Mouse (Mus musculus) heart, postnatal 14 days (tissue): Measurements from ENCODE around the gene Gm20696. TPM values are rescaled to one million over a fixed set of nuclear protein-coding genes. Genes with fewer than 3 reads are reported as not detected.

Experiments used
- DNase-seq, 2 experiments: peaks; one replicate each; pipeline ENCODE4 v3.0.0; 2021 to 2022
- intact Hi-C: fragments of 180-260 bp; cut with DNase I; formaldehyde crosslinking; loops from one replicate; pipeline ENCODE4 v1.15.1; 2025
- total RNA-seq, 2 experiments: library from RNA; stranded (reverse); gene quantifications; 2 replicates each; pipeline ENCODE4 v1.2.3; 2021

Gm20696 gene
- total RNA-seq, 2 experiments from 2014 or later: 2.3 to 3.2 TPM

DNA sequence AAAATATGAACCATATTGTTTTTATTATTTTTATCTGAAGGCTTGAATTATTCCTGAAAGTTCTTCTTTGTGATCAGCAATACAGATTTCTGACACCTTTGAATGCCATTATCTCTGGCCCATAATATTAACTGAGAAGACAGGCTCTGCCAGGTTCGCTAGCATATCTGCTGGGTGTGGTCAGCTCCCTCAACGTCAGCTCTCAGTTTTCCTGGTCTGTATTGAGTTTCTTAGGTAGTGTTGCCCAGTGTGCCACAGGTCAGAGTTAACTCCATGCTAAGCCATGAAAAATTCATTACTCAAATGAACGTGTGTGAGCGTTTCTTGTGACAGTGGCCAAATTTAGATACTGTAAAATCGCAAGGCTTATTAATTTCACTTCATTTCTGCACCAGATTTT lies 170.5 kb downstream of the Gm20696 start:
- no peak for DNase-seq
- intact Hi-C loops: no loop called here

DNA sequence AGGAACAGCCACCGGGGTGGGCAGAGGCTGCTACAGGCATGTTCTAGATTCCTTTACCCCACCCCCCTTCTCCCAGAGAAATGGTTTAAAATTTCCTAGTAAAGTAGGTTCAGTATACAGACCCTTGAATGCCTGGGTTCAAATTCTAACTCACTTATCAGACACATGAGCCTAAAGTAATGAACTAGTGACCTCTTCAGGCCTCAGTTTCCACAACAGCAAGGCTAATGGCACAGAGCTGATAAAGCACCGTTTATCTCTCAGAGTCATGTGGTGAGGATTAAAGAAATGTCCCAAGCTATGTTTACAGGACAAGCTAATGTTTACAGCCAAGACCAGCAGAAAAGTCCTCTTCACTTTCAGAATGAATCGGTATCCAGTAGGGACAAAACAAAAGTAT lies 173.7 kb downstream of the Gm20696 start:
- intact Hi-C loops: no loop called here
- DNase-seq: no peak

DNA sequence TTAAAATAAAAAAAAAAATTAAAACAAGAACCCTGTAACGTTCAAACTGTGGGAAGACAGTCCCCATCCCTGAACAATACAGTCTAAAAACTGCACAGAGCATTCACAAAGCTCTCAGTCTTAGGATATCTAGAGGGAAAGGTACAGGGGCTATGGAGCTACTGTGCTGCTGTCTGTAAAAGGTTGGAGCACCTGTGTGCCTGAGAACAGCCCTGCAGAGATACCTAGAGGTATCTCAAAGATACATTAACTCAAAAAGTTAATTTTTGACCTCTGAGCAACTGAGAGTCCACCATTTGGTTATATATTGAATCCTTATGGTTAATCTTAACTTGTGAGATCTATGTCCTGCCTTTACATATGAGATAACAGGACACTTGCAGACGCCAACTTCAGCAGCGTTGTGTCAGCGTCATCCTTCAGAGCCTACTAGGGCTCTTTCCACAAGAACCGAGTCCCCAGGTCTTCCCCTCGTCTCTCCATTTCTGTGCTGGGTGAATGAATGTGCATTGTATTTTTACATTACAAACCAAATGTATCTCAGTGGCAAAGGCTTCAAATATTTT lies 174.5 kb downstream of the Gm20696 start:
- intact Hi-C loops: no loop called here
- DNase-seq: no peak

DNA sequence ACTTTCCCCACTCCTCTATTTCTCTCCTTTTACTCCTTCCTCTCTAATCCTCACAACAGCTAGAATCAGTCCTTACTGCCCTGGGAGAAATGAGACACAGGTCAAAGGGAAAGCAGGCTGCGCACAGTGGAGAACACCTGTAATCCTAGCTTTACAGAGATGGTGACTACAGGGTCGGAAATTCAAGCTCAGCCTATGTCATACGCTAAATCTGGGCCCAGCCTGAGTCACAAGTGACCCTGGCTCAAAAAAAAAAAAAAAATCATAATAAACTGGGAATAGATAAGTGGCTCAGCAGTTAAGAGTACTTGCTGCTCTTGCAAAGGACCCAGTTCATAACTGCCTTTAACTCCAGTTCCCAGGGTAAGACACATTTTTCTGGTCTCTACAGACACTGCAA lies 175.5 kb downstream of the Gm20696 start:
- intact Hi-C loops: no loop called here
- DNase-seq: no peak

DNA sequence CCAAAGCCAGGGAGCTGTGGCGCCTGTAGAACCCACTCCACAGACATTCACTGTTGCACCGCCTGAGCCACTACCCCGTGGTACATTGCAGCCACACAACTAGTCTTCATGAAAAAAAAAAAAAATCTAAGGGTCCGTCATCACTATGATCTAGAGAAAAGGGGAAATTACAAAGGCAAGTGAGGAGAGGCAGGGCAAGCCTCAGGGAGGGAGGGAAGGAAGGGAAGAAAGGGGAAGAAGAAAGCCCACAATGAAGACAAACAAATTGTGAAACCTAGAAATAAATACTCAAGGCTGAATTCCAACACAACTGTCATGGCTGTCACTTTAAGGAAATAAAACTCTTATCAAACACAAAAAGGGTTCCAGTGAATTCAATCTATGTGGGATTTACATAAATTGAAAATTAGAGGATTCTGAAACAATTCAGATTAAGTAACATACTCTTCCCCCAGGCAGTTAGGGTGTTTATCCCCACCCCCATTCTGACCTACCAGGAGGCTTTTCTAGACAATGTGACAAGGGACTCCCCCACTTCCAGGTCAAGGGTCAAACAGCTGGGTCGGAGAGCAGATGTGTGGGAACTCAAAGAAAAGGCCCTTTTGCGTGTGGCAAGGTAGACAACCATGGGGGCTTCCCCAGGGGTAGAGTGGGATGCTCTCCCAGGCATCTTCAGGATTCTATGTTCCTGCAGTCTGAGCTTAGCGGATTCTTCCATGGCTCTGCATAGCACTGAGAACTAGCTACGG lies 176.5 kb downstream of the Gm20696 start:
- no peak for DNase-seq
- intact Hi-C loops: no loop called here

DNA sequence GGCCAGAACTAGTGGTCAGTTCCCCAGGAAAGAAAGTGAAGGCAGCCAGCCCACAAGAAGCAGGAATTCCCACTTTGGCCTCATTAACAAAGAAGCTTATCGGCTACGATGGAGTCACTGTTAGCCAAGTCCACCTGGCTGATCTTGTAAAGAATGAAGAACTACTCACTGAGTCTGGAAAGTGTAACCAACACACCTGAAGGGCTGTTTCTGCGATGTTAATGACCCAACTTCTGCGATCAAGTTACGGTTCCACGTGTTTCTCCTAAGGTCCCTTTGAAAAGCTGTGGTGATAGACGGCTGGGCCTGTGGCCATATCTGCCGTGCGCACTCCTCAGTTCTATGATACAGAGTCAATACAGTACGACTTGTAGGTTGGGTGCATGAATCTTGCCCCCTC lies 177.2 kb downstream of the Gm20696 start:
- intact Hi-C loops: no loop called here
- DNase-seq: no peak

DNA sequence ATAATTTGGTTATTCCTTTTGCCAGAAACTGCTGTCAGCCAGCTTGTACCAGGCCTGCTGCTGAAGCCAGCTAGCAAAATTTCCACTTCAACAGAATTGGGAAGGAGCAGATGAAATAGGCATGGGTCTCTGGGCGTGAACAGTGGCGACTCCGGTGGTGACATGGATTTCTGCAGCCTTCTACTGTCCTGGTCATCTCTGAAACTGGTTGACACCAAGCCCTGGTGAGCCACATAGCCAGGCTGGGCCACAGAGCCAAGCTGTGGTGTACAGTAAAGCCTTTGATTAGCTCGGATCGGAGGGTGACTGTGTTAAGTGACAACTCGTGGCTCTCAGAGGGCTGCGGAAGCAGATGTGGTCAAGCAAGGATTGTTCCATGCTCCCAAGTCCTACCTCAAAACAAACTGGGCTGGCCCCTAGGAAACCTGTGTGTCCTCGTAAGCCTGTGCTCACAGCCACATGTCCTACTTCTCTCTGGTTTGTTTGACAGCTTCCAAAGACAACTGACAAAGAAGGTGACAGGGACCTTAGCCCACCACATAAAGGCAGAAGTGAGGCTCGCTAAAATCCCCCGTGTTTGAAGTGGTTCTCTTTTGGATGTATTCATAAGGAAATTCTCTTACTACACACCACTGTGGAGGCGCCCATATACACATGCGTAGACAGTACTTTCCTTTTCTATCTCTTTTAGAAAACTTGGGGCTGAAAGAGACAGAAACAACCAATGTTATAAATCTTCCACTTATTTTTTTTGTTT lies 180.5 kb downstream of the Gm20696 start:
- intact Hi-C loops: loop anchor here (2.0 kb wide), 1 partner anchor 35 kb away; no protein-coding TSS in a partner anchor
- peak in 1 of 2 experiments; percentile 42 for DNase-seq

DNA sequence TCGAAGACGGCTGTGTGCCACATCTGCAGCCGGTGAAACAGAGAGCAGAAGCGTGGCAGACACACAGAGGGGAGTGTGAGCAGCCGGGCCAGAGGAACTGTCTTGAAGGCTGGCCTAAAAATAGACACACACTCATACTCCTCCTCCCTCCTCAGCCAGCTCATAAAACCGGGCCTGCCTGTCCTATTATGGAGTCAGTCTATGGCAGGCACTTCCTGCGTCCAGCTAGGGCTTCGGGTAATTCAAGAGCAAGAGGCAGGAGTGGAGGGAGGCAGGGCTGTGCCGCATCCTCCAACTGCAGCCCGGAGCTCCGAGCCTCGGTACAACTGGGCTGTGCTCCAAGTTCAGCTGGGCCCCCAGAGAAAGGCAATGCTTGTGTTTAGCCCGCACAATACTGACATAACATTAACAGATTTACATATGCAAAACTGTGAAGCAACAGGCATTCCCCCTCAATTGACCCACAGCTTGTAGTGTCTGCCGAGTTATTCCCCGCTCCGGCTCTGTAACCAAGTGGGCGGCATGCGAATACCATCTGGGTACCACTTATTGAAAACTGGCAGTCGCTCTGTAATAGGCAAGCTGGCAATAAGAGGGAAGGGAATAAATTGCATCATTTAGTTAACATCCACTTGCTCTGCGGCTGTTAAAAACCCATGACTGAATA lies 181.2 kb downstream of the Gm20696 start:
- DNase-seq: peak; percentile 72 to 74
- intact Hi-C loops: loop anchor here (2.0 kb wide), 1 partner anchor 35 kb away; no protein-coding TSS in a partner anchor

DNA sequence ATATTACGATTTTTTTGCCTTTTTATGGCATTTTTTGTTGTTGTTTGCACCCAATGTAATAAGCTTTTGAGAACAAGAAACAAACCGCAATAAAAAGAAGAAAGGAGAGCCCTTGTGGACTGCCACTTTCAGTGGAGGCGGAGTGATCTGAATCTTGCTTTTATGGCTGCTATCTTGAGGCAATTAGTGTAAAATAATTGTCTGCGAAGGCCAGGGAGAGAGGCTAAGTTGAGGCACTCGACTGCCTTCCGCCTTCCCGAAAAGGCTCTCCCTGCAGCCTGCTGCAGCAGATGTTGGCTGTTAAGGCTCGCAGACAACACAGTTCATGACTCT lies 181.7 kb downstream of the Gm20696 start:
- no peak for DNase-seq
- intact Hi-C loops: loop anchor here (2.0 kb wide), 1 partner anchor 36 kb away; no protein-coding TSS in a partner anchor

DNA sequence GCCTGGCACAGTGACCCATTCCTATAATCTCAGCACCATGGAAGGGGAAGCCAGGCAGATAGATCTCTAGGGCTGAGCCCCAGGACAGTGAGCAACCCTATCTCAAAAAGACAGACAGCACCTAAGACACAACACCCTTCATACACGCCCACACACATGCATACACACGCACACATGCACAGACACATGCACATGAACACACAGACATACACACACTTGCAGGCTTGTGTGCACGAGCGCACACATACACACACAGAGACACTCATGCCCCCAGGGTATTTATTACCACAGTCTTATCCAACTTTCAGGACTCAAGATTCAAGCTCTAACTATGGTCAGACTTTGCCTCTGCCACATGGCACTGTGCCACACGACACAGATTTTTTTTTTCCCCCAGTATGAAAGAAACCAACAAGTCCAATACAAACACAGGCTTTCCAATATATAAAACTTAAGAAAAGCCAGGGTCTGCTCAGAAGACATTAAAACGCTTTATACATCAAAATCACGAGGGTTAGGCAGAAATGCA lies 182.3 kb downstream of the Gm20696 start:
- DNase-seq: no peak
- intact Hi-C loops: loop anchor here (2.0 kb wide), 1 partner anchor 37 kb away; no protein-coding TSS in a partner anchor

DNA sequence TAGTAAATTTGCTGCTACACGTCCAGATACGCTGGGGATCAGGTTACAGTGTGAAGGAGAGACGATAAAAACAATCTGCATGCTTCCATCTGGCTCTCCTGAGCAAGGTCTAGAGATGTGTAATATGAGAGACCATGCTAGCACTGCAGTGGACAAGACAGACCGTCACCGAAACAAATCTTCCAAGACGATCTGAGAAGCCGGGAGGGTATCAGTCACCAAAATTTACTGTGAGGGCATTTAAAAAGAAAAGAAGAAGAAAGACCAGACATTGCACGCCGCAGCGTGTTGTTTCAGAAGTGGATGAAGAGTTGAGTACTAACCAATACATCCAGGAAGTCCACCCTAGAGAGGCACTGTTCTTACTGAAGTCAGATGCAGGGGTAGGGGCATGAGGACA lies 183.0 kb downstream of the Gm20696 start:
- intact Hi-C loops: no loop called here
- no peak for DNase-seq

DNA sequence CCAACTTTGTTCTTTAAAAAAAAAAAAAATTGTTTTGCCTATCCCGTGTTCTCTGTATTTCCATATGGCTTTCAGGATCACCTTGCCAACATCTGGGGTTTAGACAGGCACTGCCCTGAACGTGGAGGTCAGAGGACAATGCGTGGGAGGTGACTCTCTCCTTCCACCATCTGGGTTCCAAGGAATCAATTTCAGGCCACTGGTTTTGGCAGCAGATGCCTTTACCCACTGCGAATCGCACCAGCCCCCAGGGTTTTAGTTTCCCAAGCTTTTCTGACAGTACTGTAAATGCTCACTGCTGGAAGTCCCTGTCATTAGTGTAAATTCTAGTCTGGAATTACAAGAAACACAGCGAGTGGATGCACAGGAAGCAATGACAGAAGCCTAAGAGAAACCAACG lies 185.0 kb downstream of the Gm20696 start:
- intact Hi-C loops: no loop called here
- no peak for DNase-seq

DNA sequence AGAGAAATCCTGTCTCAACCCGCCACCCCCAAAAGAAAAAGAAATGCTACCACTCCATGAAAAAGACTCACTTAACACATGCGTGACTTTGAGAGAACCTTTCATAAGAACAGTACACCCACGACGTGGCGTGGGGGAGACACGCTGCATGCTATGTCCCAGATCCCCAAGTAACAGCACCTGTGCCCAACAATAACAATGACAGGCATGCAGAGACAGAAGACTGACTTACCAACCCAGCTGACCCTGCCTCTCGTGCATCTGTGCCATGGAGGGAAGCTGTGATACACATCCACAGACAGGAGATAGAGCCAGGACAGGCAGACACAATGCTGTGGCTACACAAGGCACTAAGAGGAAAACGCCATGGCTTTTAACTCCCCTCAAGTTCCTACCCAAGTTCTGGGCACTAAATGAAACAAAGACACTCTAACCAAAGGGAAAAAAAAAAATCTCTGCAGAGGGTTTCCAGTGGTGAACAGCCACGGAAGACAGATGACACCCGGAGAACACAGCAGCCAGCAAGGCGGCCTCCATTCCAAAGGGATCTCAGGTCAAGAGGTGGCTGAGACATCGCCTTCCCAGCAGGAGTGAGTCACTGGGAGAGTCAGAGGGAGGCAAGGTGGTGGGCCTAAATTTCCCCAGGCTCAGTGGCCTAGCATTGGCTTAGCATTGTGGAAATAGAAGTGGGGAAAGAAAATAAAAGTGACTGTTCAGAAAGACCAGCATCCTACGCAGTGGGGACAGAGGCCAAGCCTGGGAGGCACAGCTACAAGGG lies 187.5 kb downstream of the Gm20696 start:
- DNase-seq: no peak
- intact Hi-C loops: no loop called here

DNA sequence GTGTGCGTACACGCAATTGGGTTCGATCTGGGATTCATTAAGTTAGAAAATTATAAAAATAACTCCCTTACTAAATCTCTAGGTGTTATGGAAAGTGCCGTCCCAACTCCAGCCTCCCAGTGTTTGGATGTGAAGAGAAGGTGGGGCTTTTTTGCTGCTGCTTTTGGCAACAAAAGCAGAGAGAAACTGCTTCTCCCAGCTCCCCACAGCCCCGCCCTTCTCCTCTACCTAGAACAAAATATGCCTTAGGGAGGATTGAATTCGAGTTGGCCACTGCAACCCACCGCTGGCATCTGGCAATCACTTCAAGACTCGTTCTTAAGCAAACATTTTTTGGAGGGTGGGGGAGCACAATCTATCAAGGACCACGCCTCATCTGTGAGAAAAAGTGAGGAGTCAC lies 191.6 kb downstream of the Gm20696 start:
- no peak for DNase-seq
- intact Hi-C loops: no loop called here

DNA sequence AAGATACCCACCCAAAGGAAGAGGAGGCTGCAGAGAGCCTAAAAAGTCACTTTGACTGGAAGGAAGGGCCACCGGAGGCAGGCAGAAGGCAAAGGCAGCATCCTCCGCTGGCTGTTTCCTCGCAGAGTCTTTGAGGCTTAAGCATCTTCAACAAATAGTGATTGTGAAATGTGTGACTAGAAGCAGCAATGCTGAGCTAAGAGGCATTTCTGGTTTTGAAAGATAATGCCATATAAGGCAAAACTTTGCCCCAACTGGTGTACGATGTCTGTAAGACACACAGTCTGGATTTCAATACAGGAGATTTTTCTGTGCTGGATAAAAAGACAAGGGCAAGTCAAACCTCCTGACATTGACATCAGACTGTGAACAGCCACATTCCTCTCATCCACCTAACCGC lies 195.7 kb downstream of the Gm20696 start:
- DNase-seq: no peak

DNA sequence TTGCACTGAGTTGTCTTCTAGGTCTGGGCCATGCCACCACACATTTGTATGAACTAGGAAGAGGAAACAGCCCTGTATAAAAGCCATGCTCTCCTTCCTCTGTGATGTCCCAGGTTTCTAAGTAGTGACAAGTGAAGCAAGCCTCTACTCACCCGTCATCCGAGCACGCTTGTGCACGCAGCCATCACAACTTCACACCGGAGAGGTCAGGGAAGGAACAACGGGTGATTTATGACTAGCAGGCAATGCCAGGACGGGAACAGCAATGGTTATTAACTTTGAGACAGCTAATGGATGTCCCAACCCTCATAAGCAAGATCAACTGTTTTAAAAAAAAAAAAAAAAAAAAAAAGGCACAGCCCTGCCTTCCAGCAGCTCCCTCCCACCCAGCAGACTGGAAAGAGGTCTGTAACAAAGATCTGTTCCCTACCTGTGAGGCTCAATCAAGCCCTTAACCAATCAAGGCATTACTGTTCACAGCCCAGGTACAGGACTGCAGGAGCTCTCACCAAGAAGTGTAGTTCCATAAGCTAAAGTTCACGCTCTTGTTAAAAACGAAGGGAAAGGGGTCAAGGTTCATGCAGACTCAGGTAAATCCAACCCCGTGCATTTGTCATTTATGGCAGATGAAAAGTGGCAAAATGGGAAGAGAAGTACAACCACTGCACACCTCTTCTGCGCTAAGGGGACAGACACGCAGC lies 197.3 kb downstream of the Gm20696 start:
- DNase-seq: no peak
- intact Hi-C loops: no loop called here

More for the DNA sequence above, 195.7 kb downstream of the Gm20696 start:
- intact Hi-C loops: no loop called here

DNA sequence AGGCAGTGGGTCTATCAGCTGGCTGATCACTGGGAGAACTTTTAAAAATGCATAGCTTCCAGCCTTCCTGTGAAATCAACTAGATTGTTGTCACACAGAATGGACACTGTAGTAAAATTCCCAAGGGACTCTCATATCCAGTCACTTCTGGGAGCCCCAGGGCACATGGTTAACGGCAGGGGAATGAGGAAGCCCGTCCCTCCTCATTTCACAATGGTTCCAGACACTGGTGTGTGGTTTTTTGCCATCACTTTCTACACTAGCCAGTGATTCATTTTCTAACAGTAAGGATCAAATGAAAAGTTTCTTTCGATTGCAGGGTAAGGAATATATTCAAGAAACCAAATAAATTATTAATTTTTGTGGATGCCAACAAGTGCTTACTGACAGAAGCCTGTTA lies 198.8 kb downstream of the Gm20696 start:
- intact Hi-C loops: no loop called here
- no peak for DNase-seq

DNA sequence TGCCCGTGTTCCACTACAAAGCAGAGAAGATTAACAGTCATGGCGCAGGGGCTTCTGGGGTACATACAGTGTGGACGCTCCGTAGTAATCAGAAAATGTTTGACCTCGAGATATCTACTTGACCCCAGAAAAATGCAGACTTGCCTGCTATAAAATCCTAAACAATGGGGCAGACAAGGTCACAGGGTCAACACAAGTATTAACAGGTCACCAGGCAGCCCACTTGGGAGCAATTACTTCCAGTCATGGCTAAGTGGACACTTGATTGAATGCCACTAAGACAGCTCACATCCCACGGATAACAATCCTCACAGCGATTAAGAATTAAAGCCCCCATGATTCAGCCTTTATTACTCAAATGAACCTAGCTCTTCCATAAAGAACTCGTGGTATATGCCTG lies 199.5 kb downstream of the Gm20696 start:
- DNase-seq: no peak
- intact Hi-C loops: no loop called here

DNA sequence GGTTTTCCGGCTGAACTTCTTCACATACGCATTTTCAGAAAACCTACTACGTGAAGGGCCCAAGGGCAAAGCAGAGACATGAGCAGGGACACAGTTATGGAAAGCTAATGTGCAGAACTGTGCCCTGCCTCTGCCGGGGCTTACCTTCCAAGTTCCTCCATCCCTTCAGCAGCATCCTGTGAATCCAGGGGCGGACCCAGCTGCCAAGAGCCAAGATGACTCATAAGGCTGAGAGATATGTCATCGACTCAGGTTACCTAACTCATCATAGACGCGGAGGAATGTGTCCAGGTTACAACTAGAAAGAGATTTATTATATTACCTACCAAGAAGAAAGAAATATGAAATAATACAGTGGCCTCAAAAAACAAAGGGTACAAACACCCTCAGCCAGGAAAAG lies 200.2 kb downstream of the Gm20696 start:
- intact Hi-C loops: no loop called here
- DNase-seq: no peak
